Mouse (Mus musculus): ENCODE results near the gene Trub2. TPM values are rescaled to one million over a fixed set of nuclear protein-coding genes. Genes with fewer than 3 reads are reported as not detected.
"Not testable (repeated sequence)": the region's sequence is repeated elsewhere in the genome, so short reads cannot be mapped to it uniquely, and the experiment has no call there.

Trub2 gene
- polyA plus RNA-seq, 1 experiment = 61.1 TPM

- TF ChIP-seq CTCF (IDR thresholded peaks at IDR 0.05; ENCODE audit: borderline replicate concordance, control insufficient read depth, extremely low read depth, insufficient read depth, low read length, poor library complexity) (no peak), POLR2A (IDR thresholded peaks at IDR 0.05; ENCODE audit: control insufficient read depth, extremely low read depth, insufficient read depth, low read length, poor library complexity) (no peak)
- Histone ChIP-seq H3K4me1 (replicated peaks; ENCODE audit: control insufficient read depth, insufficient read depth, low read length) (peaks cover 8% of the 10 kb centered on the region), H3K4me3 (ENCODE audit: control insufficient read depth, insufficient read depth, low read length) (no peak overlapping the region), H3K36me3 (ENCODE audit: control insufficient read depth, insufficient read depth, low read length) (no peaks in the 10 kb centered on the region), H3K27ac (ENCODE audit: control insufficient read depth, insufficient read depth, low read length) (no peak overlapping the region), H3K27me3 (ENCODE audit: control insufficient read depth, insufficient read depth, low read length) (no peaks in the 10 kb centered on the region)
- DNase-seq = peak; percentile 43
- 48% methylated on average over 6 of the region's 6 CpGs for WGBS
Measured at GRCm38 (mm10) chr2:29803400-29803831, 15.1 kb upstream of the Trub2 start.

DNA sequence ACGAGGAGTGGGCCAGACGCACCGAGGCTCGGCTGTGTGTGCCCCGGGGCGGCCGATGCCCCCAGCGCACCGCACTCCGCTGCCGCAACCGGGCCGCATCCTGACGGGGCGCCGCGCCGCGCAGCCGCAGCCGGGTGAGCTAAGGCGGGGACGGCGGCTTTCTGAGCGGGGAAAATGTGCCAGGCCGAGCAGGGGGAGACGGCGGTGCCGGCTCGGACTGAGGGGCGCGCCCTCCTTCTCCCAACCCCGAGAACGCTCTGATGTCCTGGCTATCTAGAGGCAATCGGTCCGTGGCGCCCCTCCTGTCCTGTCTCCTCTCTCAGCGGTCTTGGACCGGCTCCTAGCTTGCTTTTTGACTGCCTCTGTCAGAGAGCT lies 14.5 kb upstream of the Trub2 start:
- DNase-seq = no peak
- under 1% methylated on average over 39 of the region's 39 CpGs for WGBS
- no peak for TF ChIP-seq CTCF (IDR thresholded peaks at IDR 0.05; ENCODE audit: borderline replicate concordance, control insufficient read depth, extremely low read depth, insufficient read depth, low read length, poor library complexity)
- no peak for TF ChIP-seq POLR2A (IDR thresholded peaks at IDR 0.05; ENCODE audit: control insufficient read depth, extremely low read depth, insufficient read depth, low read length, poor library complexity)
- peaks cover 8% of the 10 kb centered on the region for H3K4me1 ChIP-seq (replicated peaks; ENCODE audit: control insufficient read depth, insufficient read depth, low read length)
- no peak overlapping the region for H3K27ac ChIP-seq (ENCODE audit: control insufficient read depth, insufficient read depth, low read length)
- no peaks in the 10 kb centered on the region for H3K27me3 ChIP-seq (ENCODE audit: control insufficient read depth, insufficient read depth, low read length)
- peak overlapping the region; percentile 81 for H3K4me3 ChIP-seq (ENCODE audit: control insufficient read depth, insufficient read depth, low read length)
- H3K36me3 ChIP-seq (ENCODE audit: control insufficient read depth, insufficient read depth, low read length) = no peaks in the 10 kb centered on the region

GRCm38 (mm10) chr2:29802075-29802826 lies 13.9 kb upstream of the Trub2 start, which contains the start of gene Slc27a4:
Gene Slc27a4, plus strand, starts transcription at chr2:29802634.
- H3K36me3 ChIP-seq (ENCODE audit: control insufficient read depth, insufficient read depth, low read length) = no peaks in the 10 kb centered on the region
- H3K27ac ChIP-seq (ENCODE audit: control insufficient read depth, insufficient read depth, low read length) = no peak within 1 kb of the TSS
- H3K27me3 ChIP-seq (ENCODE audit: control insufficient read depth, insufficient read depth, low read length) = no peaks in the 10 kb centered on the region
- TF ChIP-seq CTCF (IDR thresholded peaks at IDR 0.05; ENCODE audit: borderline replicate concordance, control insufficient read depth, extremely low read depth, insufficient read depth, low read length, poor library complexity) (peak; percentile 51; the same call in 1 of the 2 replicates), POLR2A (IDR thresholded peaks at IDR 0.05; ENCODE audit: control insufficient read depth, extremely low read depth, insufficient read depth, low read length, poor library complexity) (peak; percentile 59; the same call in 1 of the 2 replicates)
- peak; percentile 98 for DNase-seq
- peak within 1 kb of the TSS; percentile 81 for H3K4me3 ChIP-seq (ENCODE audit: control insufficient read depth, insufficient read depth, low read length)
- 5% methylated on average over 24 of the region's 28 CpGs for WGBS
- peaks cover 8% of the 10 kb centered on the region for H3K4me1 ChIP-seq (replicated peaks; ENCODE audit: control insufficient read depth, insufficient read depth, low read length)

DNA sequence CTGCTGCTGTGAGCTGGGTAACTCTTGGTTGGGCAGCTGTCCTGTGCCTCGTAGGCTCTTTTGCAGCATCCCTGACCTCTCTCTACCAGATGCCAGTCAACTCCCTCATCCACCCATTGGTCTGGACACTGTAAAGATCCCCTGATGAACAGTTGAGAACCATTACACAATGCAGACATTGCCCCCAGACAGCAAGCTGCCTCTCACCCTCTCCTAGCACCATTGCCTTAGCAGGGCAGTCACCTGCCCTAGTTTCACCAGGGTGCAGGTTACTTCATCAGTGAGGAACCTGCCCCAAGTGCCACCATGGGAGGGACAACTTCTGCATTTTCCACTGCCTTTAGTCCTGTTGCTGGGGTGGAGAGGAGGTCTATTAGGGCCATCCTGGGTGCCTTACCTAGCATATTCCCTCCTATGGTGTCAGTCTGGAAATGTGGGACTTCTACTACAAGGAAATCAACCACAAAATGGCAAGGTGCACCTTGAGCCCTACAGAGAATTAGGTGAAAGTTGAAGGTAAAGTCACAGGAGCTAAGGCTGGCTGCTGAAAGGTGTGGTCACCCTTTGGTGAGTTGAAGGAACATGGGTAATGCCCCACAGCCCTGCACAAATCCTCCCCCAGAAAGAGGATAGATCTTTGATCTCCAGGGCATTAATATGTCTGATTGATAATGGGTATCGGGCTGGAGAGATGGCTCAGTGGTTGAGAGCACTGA lies 4.6 kb upstream of the Trub2 start:
- WGBS = 96% methylated on average over 2 of the region's 2 CpGs
- Histone ChIP-seq H3K27me3 (ENCODE audit: control insufficient read depth, insufficient read depth, low read length) (no peaks in the 10 kb centered on the region), H3K4me1 (replicated peaks; ENCODE audit: control insufficient read depth, insufficient read depth, low read length) (no peaks in the 10 kb centered on the region), H3K27ac (ENCODE audit: control insufficient read depth, insufficient read depth, low read length) (no peak overlapping the region), H3K36me3 (ENCODE audit: control insufficient read depth, insufficient read depth, low read length) (no peaks in the 10 kb centered on the region), H3K4me3 (ENCODE audit: control insufficient read depth, insufficient read depth, low read length) (no peak overlapping the region)
- DNase-seq = no peak
- no peak for TF ChIP-seq POLR2A (IDR thresholded peaks at IDR 0.05; ENCODE audit: control insufficient read depth, extremely low read depth, insufficient read depth, low read length, poor library complexity)
- TF ChIP-seq CTCF (IDR thresholded peaks at IDR 0.05; ENCODE audit: borderline replicate concordance, control insufficient read depth, extremely low read depth, insufficient read depth, low read length, poor library complexity) = no peak

- Histone ChIP-seq H3K27me3 (ENCODE audit: control insufficient read depth, insufficient read depth, low read length) (no peaks in the 10 kb centered on the region), H3K4me1 (replicated peaks; ENCODE audit: control insufficient read depth, insufficient read depth, low read length) (no peaks in the 10 kb centered on the region), H3K27ac (ENCODE audit: control insufficient read depth, insufficient read depth, low read length) (peak within 1 kb of the TSS; percentile 54; the same call in 1 of the 2 replicates), H3K36me3 (ENCODE audit: control insufficient read depth, insufficient read depth, low read length) (peaks cover 26% of the 10 kb centered on the region), H3K4me3 (ENCODE audit: control insufficient read depth, insufficient read depth, low read length) (peak within 1 kb of the TSS; percentile 100)
- peak; percentile 91 for DNase-seq
- TF ChIP-seq POLR2A (IDR thresholded peaks at IDR 0.05; ENCODE audit: control insufficient read depth, extremely low read depth, insufficient read depth, low read length, poor library complexity) = peak; percentile 39; the same call in 1 of the 2 replicates
- no peak for TF ChIP-seq CTCF (IDR thresholded peaks at IDR 0.05; ENCODE audit: borderline replicate concordance, control insufficient read depth, extremely low read depth, insufficient read depth, low read length, poor library complexity)
- 2% methylated on average over 31 of the region's 31 CpGs for WGBS
Measured at GRCm38 (mm10) chr2:29787104-29787917, 991 bp downstream of the Trub2 start, which contains the start of gene Coq4. Gene Coq4, plus strand, starts transcription at chr2:29787493.

DNA sequence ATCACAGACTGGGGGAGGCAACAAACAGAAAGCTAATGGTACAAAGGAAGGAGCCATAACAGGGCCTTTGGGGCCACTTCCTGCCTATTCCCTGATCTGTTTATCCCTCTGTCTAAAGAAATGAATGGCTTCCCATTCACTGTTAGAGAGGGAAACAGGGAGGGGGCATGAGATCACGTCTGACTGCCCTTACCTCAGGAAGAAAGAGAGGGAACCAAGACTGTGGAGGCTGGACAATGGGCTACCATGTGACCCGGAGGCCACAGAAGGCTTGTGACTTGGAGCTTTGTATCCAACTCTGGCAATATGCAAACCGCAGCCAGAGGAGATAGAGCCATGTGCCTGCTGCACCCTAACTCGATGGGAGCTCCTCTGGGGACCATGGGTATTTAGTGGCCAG lies 4.0 kb downstream of the Trub2 start:
- 82% methylated on average over 4 of the region's 4 CpGs for WGBS
- Histone ChIP-seq H3K36me3 (ENCODE audit: control insufficient read depth, insufficient read depth, low read length) (peaks cover 46% of the 10 kb centered on the region), H3K4me3 (ENCODE audit: control insufficient read depth, insufficient read depth, low read length) (no peak overlapping the region), H3K27me3 (ENCODE audit: control insufficient read depth, insufficient read depth, low read length) (no peaks in the 10 kb centered on the region), H3K27ac (ENCODE audit: control insufficient read depth, insufficient read depth, low read length) (no peak overlapping the region), H3K4me1 (replicated peaks; ENCODE audit: control insufficient read depth, insufficient read depth, low read length) (no peaks in the 10 kb centered on the region)
- no peak for DNase-seq
- TF ChIP-seq CTCF (IDR thresholded peaks at IDR 0.05; ENCODE audit: borderline replicate concordance, control insufficient read depth, extremely low read depth, insufficient read depth, low read length, poor library complexity) (no peak), POLR2A (IDR thresholded peaks at IDR 0.05; ENCODE audit: control insufficient read depth, extremely low read depth, insufficient read depth, low read length, poor library complexity) (no peak)

GRCm38 (mm10) chr2:29781256-29781655 lies 7.0 kb downstream of the Trub2 start:
- not testable (repeated sequence) for H3K4me1 ChIP-seq (replicated peaks; ENCODE audit: control insufficient read depth, insufficient read depth, low read length)
- 97% methylated on average over 2 of the region's 2 CpGs for WGBS

More at GRCm38 (mm10) chr2:29781256-29781655, 7.0 kb downstream of the Trub2 start:
- H3K4me3 ChIP-seq (ENCODE audit: control insufficient read depth, insufficient read depth, low read length); H3K27ac ChIP-seq (ENCODE audit: control insufficient read depth, insufficient read depth, low read length); DNase-seq; H3K27me3 ChIP-seq (ENCODE audit: control insufficient read depth, insufficient read depth, low read length): not testable (repeated sequence)
- H3K36me3 ChIP-seq (ENCODE audit: control insufficient read depth, insufficient read depth, low read length) = peaks cover 69% of the 10 kb centered on the region

All from thymus, adult 2 months (tissue).